Mouse (Mus musculus): ENCODE results near the gene Hk1.
A peak's percentile ranks its signal among the peaks of the same experiment; 100 is the strongest.

Gene Hk1

DNA sequence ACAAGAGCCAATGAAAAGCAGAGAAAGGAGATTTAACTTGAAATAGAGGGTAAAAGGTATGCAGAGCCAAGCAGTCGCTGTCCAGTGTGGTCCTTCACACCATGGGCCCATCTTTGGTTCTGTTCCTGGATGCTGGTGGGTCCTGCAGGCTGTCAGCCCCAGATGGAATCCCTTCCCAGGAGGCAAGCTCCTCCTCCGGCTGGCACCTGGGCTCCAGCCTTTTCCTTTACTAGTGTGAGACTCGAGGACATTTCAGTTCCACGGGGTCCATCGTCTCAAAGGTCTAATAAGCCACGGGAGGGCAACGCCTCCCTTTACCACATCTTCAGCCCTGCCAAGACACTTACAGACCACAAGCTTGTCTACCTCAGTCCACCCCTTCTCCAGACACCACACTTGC is 60.6 kb downstream of the Hk1 start:
- no peak for DNase-seq

GRCm38 (mm10) chr10:62316467-62316866 is 63.2 kb downstream of the Hk1 start:
- DNase-seq = no peak

- peak; percentile 58 to 71 for DNase-seq
Observed at GRCm38 (mm10) chr10:62313885-62314424, 65.8 kb downstream of the Hk1 start.

DNA sequence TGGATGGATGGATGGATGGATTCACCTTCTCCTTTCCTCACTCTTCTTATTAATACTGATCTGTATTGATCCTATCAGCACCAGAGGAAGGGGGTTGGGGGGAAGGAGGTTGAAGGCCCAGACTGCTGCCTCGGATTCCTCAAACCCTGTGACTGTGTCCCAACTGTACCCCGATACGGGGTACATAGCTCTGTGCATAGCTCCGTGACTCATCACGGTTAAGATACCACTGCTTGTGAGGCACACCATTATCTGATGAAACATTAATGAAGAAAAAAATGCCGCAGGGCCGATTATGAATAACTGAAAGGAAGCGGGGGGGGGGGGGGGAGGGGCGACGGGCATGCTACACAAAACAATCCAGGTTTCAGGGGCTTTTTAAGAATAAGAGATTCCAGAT is 66.6 kb downstream of the Hk1 start:
- no peak for DNase-seq

DNA sequence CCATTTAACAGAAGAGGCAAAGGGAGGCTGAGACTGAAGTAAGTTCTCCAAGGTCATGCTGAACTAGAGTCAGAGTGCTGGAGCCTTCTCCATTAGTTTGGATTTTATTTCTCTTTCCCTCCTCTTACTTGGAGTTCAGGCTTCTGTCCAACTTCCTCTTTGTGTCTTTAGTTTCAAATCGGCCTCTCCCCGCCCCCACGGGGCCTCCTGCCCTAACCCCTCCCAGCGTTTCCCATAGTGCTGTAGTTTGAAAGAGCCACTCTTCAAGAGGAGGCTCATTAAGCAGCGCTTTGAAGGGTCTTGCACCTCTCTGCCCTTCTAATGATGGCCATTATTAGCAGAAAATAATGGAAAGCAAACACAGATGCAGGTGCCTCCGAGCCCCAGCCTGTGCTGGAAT is 68.2 kb downstream of the Hk1 start:
- DNase-seq = peak; percentile 74 to 81

- no peak for DNase-seq
Observed at GRCm38 (mm10) chr10:62310259-62311039, 69.3 kb downstream of the Hk1 start.

GRCm38 (mm10) chr10:62309593-62309992 is 70.1 kb downstream of the Hk1 start:
- peak in 1 of 2 experiments; percentile 27 for DNase-seq

DNA sequence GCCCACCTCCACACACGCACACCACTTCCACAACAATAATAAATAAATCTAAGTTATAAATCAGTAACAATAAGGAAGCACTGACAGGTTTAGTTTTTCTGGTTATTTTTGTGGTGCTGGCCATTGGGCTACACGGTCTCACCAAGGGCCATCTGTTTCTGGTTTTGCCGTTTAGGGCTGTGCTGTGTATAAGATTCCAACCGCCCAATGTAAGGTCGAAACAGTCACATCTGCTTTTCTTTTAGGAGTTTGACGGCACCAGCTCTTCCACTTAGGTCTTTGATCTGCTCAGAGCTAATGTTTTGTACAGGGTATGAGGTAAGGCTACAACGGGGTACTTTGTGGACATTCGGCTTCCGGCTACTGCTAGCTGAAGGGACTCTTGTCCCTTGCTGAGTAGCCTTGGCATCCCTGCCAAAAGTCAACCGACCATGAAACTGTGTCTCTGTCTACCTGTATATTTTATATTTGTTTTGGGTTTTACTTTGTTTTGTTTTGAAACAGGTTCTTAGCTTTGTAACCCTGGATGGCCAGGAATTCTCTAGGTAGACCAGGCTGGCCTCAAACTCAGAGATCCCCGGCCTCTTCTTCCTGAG is 70.7 kb downstream of the Hk1 start:
- DNase-seq = no peak

DNA sequence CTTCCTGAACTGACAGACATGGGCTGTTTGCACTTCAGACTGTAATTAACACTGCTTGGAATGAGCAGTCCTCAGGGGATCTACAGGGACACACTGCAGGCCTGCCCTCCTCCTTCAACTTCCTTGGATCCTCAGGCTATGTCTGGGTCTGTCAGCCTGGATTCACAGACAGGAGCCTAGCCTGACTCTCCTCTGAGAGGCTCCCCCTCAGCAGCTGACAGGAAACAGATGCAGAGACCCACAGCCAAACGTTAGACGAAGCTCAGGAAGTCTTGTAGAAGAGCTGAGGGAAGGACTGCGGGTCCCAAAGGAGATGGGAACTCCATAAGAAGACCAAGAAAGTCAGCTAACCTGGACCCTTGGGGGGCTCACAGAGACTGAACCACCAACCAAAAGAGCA is 73.2 kb downstream of the Hk1 start:
- peak; percentile 17 to 36 for DNase-seq

DNA sequence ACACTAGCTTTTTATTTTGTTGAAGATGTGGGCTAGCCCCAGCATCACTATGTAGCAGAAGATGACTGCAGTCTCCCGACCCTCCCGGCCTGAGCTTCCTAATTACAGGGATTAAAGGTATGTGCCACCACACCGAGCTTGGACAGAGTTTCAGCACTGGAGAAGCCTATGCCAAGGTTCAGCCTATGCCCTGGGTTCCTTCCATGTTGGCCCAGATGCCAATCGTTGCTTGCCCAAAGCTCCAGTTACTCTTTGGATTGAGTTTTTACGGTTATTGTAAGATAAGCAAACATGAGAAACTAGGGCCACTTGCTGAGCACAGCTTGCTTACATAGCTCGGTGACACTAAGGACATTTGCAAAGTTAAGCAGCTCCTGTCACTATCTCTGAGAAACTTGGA is 74.6 kb downstream of the Hk1 start:
- DNase-seq = no peak

GRCm38 (mm10) chr10:62300006-62300827 is 79.5 kb downstream of the Hk1 start:
- DNase-seq = peak in 1 of 2 experiments; percentile 28

- DNase-seq = peak in 1 of 2 experiments; percentile 25
Observed at GRCm38 (mm10) chr10:62296086-62296872, 83.4 kb downstream of the Hk1 start.

DNA sequence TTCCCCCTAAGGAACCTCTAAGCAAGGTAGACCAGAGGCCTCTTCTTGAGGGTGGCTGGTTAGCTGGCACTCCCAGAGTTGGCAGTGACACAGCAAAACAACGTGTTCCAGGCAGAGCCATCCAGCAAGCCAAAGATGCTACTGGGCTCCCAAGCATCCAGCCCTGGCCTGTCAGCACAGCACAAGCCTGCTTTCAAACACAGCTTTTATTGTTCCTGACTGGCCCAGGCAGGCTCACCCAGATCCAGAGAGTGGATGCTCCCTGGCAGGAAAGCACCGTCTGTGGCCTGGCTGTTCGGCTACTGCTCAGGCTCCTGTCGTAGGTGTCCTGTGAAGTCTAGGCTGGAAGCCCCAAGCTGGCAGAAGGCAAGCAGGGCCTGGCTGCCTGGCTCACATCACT is 85.6 kb downstream of the Hk1 start:
- DNase-seq = no peak

- peak in 1 of 2 experiments; percentile 30 for DNase-seq
Observed at GRCm38 (mm10) chr10:62287460-62288124, 92.1 kb downstream of the Hk1 start.

DNA sequence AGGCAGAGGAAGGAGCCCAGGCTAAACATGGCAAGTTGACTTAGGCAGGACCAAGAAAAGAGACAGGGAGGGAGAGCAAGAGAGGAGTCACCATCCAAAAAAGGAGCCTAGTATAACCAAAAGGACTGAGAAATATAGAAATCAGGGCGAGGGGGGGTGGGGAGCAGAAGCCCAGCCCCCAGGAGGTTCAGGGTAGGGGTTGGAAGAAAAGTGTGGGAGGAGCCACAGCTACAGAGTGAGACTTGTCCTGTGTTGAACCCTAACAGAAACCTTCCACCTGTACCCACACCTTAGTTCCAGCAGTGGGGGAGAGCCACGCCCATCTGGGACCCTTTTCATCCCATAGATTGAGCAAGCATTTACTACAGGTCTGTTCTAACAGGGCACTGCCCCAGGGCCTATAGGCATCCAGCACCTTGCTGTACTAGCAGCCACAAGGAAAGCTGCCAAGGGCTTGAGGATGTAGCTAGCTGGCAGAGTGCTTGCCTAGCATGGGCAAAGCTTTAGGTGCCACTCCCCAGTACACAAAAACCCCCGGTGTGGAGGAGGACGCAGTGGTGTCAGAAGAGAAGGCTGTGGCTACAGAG is 96.4 kb downstream of the Hk1 start:
- DNase-seq = no peak

GRCm38 (mm10) chr10:62282782-62283181 is 96.9 kb downstream of the Hk1 start:
- DNase-seq = no peak

- no peak for DNase-seq
Observed at GRCm38 (mm10) chr10:62279671-62280070, 100.0 kb downstream of the Hk1 start.

GRCm38 (mm10) chr10:62279066-62279465 is 100.6 kb downstream of the Hk1 start:
- no peak for DNase-seq

- no peak for DNase-seq
Observed at GRCm38 (mm10) chr10:62277499-62278293, 102.0 kb downstream of the Hk1 start.

DNA sequence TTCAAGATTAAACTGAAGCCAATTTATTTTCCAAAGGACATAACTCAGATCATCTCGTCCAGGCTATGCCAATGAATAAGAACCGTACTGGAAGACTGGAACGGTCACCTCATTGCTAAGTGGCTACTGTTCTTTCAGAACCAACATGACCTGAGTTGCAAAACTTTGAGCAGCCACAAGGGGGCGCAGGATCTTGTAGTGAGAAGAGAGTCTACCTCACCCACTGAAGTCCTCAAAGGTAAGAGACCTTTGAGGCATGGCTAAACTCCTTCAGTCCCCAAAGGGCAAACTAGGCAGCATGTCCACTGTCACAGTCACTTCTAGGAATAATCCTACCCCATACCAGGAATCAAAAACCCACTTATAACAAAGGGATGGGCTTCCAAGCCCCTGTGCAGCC is 104.5 kb downstream of the Hk1 start:
- peak; percentile 93 to 95 for DNase-seq

DNA sequence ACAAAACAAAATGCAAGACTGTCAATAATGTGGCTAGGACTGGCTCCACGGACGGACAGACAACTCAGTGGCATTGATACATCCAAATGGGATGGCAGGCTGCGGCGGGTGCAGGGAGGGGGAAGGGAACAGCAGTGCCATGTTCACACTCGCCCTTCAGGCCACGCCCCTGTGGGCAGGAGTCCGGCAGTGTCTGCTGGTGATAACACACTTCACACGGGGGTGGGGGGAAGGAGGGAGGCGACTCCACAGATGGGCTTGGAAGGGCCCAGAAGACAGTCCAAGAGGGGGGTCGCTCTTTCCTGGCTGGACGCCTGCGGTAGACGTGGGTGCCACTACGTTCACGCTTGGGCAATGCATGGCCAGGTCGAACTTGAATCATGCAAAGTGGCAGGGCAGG is 110.4 kb downstream of the Hk1 start:
- DNase-seq = no peak
